Mouse (Mus musculus) olfactory bulb, adult 2 months (tissue): ENCODE measurements around the gene Acvrl1. TPM values are rescaled to one million over a fixed set of nuclear protein-coding genes. Genes with fewer than 3 reads are reported as not detected.
A peak's percentile ranks its signal among the peaks of the same experiment; 100 is the strongest.

Experiments
- H3K27ac ChIP-seq: fragments of 200-500 bp; 2 replicates; pipeline ENCODE4 v1.5.1; 2012; ENCODE audit warnings: low read depth, low read length; ENCODE audit not compliant: insufficient read depth
- H3K4me1 ChIP-seq: fragments of 200-500 bp; 2 replicates; pipeline ENCODE4 v1.6.1; 2012; ENCODE audit warnings: low read length; ENCODE audit not compliant: control insufficient read depth, insufficient read depth
- H3K4me3 ChIP-seq: fragments of 200-500 bp; 2 replicates; pipeline ENCODE4 v1.5.1; 2012; ENCODE audit warnings: mild to moderate bottlenecking, low read depth, low read length, moderate library complexity; ENCODE audit not compliant: insufficient read depth
- CTCF ChIP-seq: fragments of 200-500 bp; IDR thresholded peaks from 2 replicates; pipeline ENCODE4 v1.5.1; 2012; ENCODE audit warnings: low read depth, mild to moderate bottlenecking, low read length, moderate library complexity; ENCODE audit not compliant: insufficient read depth
- POLR2A ChIP-seq: fragments of 200-500 bp; IDR thresholded peaks from 2 replicates; pipeline ENCODE4 v1.6.1; 2012; ENCODE audit warnings: mild to moderate bottlenecking, low read depth, low read length, moderate library complexity; ENCODE audit not compliant: insufficient read depth
- WGBS: fragments of 180-500 bp; shearing (Covaris S2); methylation state at CpG from one replicate; pipeline ENCODE4 v1.1.7; 2018; 5-methylcytosine and 5-hydroxymethylcytosine counted together
- polyA plus RNA-seq: library from polyadenylated mRNA; stranded (reverse); fragments of >200 nt; gene quantifications from 2 replicates; pipeline ENCODE4 v1.2.4, GENCODE M21; 2012; ENCODE audit warnings: low replicate concordance; ENCODE audit not compliant: missing spikeins, insufficient read depth, insufficient read length

Gene Acvrl1
- polyA plus RNA-seq, 1 experiment = not detected

- TF ChIP-seq POLR2A = no peak
- TF ChIP-seq CTCF = no peak
- WGBS = 30% methylated on average over 1 of the region's 1 CpGs
- no peak overlapping the region for H3K4me3 ChIP-seq
- H3K27ac ChIP-seq = no peak overlapping the region
- H3K4me1 ChIP-seq = peaks cover 22% of the 10 kb centered on the region
These were observed 31.8 kb downstream of the Acvrl1 start for GRCm38 (mm10) chr15:101160128-101160527.

GRCm38 (mm10) chr15:101160591-101160990 lies 32.3 kb downstream of the Acvrl1 start:
- WGBS = 19% methylated on average over 7 of the region's 7 CpGs
- H3K4me1 ChIP-seq = peaks cover 22% of the 10 kb centered on the region
- H3K27ac ChIP-seq = no peak overlapping the region

GRCm38 (mm10) chr15:101161534-101161933 lies 33.2 kb downstream of the Acvrl1 start:
- no peak for TF ChIP-seq POLR2A
- H3K27ac ChIP-seq = no peak overlapping the region
- H3K4me1 ChIP-seq = peaks cover 22% of the 10 kb centered on the region
- WGBS = 91% methylated on average over 7 of the region's 7 CpGs
- no peak overlapping the region for H3K4me3 ChIP-seq

More at GRCm38 (mm10) chr15:101160591-101160990, 32.3 kb downstream of the Acvrl1 start:
- TF ChIP-seq POLR2A = no peak
- TF ChIP-seq CTCF = 0 out of 2 replicates have a peak, but pooled peaks have one; percentile 5
- H3K4me3 ChIP-seq = no peak overlapping the region; the same call in 1 of the 2 replicates

GRCm38 (mm10) chr15:101163056-101163458 lies 34.7 kb downstream of the Acvrl1 start:
- Histone ChIP-seq H3K4me1 (peaks cover 22% of the 10 kb centered on the region), H3K4me3 (no peak overlapping the region), H3K27ac (no peak overlapping the region)
- no peak for TF ChIP-seq POLR2A
- TF ChIP-seq CTCF = no peak
- WGBS = 31% methylated on average over 15 of the region's 15 CpGs

GRCm38 (mm10) chr15:101163854-101164253 lies 35.5 kb downstream of the Acvrl1 start:
- Histone ChIP-seq H3K4me1 (peaks cover 22% of the 10 kb centered on the region), H3K4me3 (no peak overlapping the region), H3K27ac (no peak overlapping the region)
- 66% methylated on average over 5 of the region's 5 CpGs for WGBS
- TF ChIP-seq CTCF (no peak), POLR2A (no peak)

- H3K27ac ChIP-seq = no peak overlapping the region
- no peak overlapping the region for H3K4me3 ChIP-seq
- WGBS = 80% methylated on average over 5 of the region's 5 CpGs
- TF ChIP-seq CTCF = no peak
- TF ChIP-seq POLR2A = no peak
- peaks cover 22% of the 10 kb centered on the region for H3K4me1 ChIP-seq
These were observed 36.0 kb downstream of the Acvrl1 start for GRCm38 (mm10) chr15:101164291-101164690.

- no peak overlapping the region for H3K4me3 ChIP-seq
- 85% methylated on average over 16 of the region's 16 CpGs for WGBS
- TF ChIP-seq CTCF (no peak), POLR2A (no peak)
- peaks cover 15% of the 10 kb centered on the region for H3K4me1 ChIP-seq
- no peak overlapping the region for H3K27ac ChIP-seq
These were observed 37.5 kb downstream of the Acvrl1 start for GRCm38 (mm10) chr15:101165658-101166437.

- Histone ChIP-seq H3K4me1 (peaks cover 12% of the 10 kb centered on the region; the same call in 1 of the 2 replicates), H3K4me3 (no peak overlapping the region), H3K27ac (no peak overlapping the region)
- WGBS = 79% methylated on average over 11 of the region's 11 CpGs
- TF ChIP-seq CTCF (no peak), POLR2A (no peak)
These were observed 39.2 kb downstream of the Acvrl1 start for GRCm38 (mm10) chr15:101167553-101167952.

GRCm38 (mm10) chr15:101169910-101170309 lies 41.6 kb downstream of the Acvrl1 start:
- Histone ChIP-seq H3K27ac (no peak overlapping the region), H3K4me3 (no peak overlapping the region), H3K4me1 (peaks cover 3% of the 10 kb centered on the region; the same call in 1 of the 2 replicates)
- no peak for TF ChIP-seq CTCF
- 93% methylated on average over 5 of the region's 5 CpGs for WGBS

GRCm38 (mm10) chr15:101170413-101170980 lies 42.2 kb downstream of the Acvrl1 start:
- TF ChIP-seq CTCF = no peak
- no peak for TF ChIP-seq POLR2A
- WGBS = 95% methylated on average over 10 of the region's 10 CpGs
- peaks cover 5% of the 10 kb centered on the region; the same call in 1 of the 2 replicates for H3K4me1 ChIP-seq
- no peak overlapping the region for H3K4me3 ChIP-seq
- no peak overlapping the region for H3K27ac ChIP-seq
